Mouse (Mus musculus) spleen, postnatal 0 days (tissue): ENCODE data around the gene Fam199x. TPM values are rescaled to one million over a fixed set of nuclear protein-coding genes. Genes with fewer than 3 reads are reported as not detected.

ENCODE experiments used
- polyA plus RNA-seq: library from polyadenylated mRNA; unstranded; fragments of >200 nt; fragmentation: Nextera tagmentation; extraction: Ambion mirVana; gene quantifications from 2 replicates; pipeline ENCODE4 v1.2.1, GENCODE M21; 2015

Fam199x gene
- polyA plus RNA-seq: 1.6 and 2.1 TPM in 2 replicates

GRCm38 (mm10) chrX:137049425-137050225 lies at the start of gene Fam199x:
TSS of gene Fam199x (plus strand) at chrX:137049594.

GRCm38 (mm10) chrX:137038000-137038483 lies 11.4 kb upstream of the Fam199x start, which contains the start of gene Slc25a53:
TSS of gene Slc25a53 (minus strand) at chrX:137038302.

GRCm38 (mm10) chrX:137121718-137122117 lies 72.3 kb downstream of the Fam199x start, which contains the start of gene Esx1:
TSS of gene Esx1 (minus strand) at chrX:137122083.

Other genes with a start within 250 kb of the Fam199x start
- 0.97 and 1.0 TPM in 2 replicates for gene Plp1, start 226.9 kb upstream of the Fam199x start, polyA plus RNA-seq
- not detected in 2 replicates for gene Rab9b, start 180.8 kb upstream of the Fam199x start, polyA plus RNA-seq
- gene H2bfm, start 122.3 kb upstream of the Fam199x start, polyA plus RNA-seq: not detected in 2 replicates
- 9.6 and 10.8 TPM in 2 replicates for gene Tmsb15b2, start 74.1 kb upstream of the Fam199x start, polyA plus RNA-seq
- 0.90 and 1.7 TPM in 2 replicates for gene Tmsb15l, start 72.7 kb upstream of the Fam199x start, polyA plus RNA-seq
- 9.5 and 12.9 TPM in 2 replicates for gene Tmsb15b1, start 72.7 kb upstream of the Fam199x start, polyA plus RNA-seq
- gene Zcchc18, start 56.4 kb upstream of the Fam199x start, polyA plus RNA-seq: 0.42 and 0.71 TPM in 2 replicates
- 5.1 and 5.5 TPM in 2 replicates for gene Slc25a53, start 11.3 kb upstream of the Fam199x start, polyA plus RNA-seq
- not detected in 2 replicates for gene Esx1, start 72.5 kb downstream of the Fam199x start, polyA plus RNA-seq